Mouse (Mus musculus): ENCODE measurements around the gene Ccdc120.
A peak's percentile ranks its signal among the peaks of the same experiment; 100 is the strongest.
"Not testable (repeated sequence)": the region's sequence is repeated elsewhere in the genome, so short reads cannot be mapped to it uniquely, and the experiment has no call there.

The Ccdc120 gene

DNA sequence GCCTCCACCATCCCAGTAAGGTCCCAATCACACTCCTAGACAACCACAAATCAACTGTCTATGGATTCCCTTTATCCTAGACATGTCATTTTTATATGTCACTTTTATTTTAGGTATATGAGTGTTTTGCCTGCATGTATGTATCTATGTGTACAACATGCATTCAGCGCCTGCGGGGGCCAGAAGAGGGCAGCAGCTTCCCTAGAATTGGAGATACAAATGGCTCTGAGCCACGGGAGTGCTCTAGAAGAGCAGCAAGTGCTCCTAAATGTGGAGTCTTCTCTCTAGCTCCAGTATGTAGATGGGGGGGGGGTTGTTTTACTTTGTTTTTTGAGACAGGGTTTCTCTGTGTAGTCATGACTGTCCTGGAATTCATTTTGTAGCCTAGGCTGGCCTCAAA, 2.9 kb upstream of the Ccdc120 start:
- not testable (repeated sequence) for DNase-seq (ENCODE audit: low spot score)

DNA sequence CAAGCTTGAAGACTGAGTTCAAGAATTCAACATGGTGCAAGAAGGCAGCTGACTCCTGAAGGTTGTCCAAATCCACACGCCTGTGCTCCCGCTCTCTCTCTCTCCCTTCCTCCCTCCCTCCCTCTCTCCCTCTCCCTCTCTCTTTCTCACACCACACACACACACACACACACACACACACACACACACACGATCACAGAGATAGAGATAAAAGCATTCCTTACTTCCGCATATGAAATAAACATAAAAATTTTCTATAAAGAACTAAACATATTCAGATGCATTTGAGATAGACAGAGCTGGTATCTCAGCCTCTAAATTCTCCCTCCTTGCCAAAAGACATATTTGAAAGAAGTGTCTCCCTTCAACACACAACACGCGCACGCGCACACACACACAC, 5.3 kb downstream of the Ccdc120 start:
- no peak for DNase-seq (ENCODE audit: low spot score)

DNA sequence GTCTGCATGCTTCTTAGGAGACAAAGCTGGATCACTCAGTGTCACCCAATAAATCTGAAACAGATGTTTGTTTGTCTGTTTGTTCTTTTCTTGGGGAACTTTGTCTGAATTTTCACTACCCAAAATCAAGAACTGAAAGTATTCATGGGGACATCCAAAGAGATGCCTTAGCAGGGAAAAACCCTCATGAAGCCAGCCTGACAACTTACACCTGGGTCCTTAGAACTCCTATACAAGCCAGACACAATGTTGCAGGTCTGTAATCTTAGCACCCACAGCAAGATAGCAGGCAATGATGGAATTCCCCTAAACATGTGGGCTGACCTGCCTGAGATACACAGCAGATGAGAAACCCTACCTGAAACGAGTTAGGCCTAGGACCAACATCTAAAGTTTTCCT, 5.8 kb downstream of the Ccdc120 start:
- no peak for DNase-seq (ENCODE audit: low spot score)

DNA sequence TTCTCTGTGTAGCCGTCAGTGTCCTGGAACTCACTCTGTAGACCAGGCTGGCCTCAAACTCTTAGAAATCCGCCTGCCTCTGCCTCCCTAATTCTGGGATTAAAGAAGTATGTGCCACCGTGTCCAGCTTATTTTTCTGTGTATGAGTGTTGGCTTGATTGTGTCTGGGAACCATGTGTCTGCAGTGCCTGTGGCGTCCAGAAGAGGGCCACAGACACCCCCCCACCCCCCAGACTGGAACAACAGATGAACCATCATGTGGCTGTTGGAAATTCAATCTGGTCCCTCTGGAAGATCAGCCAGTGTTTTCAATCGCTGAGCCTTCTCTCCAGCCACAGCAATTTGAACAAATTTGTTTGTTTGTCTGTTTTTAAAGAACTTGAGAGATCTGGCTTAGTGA, 7.2 kb downstream of the Ccdc120 start:
- no peak for DNase-seq (ENCODE audit: low spot score)

DNA sequence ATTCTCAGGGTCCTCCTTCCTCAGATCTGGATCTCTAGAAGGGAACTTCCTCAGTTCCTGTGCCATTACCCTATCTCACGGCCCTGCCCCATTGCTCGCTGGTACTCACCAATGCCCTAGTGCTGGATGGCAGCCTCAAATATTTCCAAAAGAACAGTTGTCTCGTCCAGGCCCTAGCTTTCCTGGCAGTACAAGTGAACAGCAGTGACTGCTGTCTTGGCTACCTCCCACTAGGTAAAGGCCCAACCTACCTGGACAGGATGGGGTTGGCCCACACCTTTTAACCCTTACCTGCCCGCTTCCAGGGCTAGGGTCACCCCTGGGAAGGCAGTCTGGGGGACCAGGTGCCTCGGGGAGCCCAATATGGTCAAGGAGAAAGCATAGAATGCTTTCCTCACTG, 9.6 kb downstream of the Ccdc120 start:
- no peak for DNase-seq (ENCODE audit: low spot score)

DNA sequence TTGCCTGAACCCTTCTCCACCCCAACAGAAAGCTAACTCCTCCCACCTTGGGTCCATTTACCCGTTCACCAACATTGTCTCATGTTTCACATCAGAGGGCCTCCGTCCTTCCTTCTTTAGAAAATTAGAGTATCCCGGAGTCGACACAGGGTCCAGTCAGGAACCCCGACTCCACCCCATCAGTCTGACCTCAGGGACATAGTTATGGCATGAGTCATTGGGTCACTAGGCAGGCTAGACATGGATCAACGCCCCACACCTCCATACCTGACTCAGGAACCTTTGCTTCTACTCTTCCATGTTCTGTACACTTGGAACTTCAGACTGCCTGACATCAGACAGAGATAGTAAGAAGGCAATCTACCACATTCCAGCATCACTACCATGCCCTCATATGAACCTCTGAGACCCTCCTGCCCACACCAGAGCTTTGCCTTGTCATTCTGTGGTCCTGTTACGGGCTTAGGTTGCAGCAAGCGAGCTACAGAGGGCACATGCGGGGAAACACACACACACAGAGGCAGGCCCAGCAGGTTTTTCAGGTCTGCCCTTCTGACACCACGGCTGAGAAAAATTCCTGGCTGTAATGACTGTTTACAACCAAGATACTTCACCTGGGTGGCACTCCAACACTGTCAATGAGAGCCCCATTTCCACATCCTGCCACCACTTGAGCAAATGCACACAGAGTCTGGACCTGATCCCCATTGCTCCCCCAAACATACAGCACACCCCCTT, 10.5 kb downstream of the Ccdc120 start:
- DNase-seq (ENCODE audit: low spot score) = no peak

DNA sequence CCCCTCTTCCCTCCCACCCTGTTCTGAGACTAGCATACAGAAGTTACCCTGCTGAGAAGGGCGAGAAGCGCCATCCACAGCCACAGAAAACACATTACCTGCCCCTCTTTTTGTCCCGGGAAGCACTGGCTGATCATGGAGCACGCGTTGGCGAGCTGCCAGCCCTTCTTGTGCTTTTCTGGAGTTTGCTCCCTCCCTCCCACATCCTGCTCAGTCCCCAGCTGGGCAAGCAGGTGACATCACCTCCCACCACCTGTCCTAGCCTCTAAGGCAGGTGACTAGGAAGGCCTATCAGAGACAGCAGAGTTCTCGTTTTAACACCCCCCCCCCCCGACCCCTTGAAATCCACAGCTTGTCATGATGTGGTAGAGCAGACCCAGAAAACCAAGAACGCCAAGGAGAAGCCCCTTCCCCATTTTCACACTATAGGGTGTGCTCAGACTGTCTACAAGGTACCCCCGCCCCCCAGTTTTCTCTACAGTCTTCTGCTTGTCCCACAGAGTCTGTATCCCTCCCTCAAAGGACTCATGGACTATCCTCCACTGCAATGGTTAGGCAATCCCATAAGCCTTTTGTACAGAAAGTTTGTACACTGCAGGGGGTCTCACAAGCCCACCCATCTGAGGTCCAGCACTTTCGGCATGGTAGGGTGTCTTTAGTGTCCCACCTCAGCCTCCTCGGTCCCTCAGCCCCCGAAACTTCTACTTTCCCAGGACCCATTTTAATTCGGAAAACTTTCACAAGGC, 11.2 kb downstream of the Ccdc120 start:
- DNase-seq (ENCODE audit: low spot score) = no peak

DNA sequence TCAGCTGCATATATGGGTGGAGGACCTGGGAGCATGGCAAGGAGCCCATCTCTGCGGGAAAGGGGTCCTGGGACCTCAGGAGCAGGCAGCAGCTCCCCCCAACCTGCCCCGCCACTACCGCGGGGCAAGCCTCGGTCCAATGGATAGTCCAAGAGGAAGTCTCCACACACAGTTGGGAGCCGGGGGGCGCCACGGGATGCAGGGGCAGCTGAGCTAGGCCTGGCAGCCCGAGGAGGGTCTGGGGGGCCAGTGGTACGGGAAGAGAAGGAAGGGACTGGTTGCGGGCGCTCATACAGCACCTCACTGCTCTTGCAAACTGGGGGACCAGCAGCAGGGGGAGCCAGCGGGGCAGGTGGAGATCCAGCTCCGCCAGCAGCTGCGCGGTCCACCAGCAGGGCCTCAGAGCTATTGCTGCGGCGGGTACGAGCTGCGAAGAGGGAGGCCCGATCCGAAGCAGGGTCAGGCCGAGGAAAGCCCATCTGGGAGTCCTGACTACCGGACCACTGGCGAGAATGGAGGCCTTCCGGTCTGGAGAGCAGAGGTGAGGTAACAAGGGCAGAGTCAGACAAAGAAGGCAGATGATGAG, 17.0 kb downstream of the Ccdc120 start:
- peak; percentile 64 for DNase-seq (ENCODE audit: low spot score)

DNA sequence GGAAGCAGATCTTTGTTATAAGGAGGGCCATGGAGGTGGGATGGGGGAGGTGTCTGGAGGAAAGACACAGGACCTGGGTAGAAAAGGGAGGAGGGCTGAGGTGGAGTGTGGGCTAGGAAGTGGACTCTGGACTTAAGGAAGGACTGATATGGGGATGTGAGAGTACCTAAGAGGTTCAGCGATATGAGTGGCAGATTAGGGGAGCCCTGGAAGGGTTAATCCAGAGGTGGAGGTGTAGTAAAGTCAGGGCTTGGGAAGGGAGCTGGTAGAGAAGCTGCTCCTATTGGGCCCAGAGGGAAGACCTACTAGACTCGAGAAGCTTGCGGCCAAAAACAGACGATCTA, 21.8 kb downstream of the Ccdc120 start:
- no peak for DNase-seq (ENCODE audit: low spot score)

DNA sequence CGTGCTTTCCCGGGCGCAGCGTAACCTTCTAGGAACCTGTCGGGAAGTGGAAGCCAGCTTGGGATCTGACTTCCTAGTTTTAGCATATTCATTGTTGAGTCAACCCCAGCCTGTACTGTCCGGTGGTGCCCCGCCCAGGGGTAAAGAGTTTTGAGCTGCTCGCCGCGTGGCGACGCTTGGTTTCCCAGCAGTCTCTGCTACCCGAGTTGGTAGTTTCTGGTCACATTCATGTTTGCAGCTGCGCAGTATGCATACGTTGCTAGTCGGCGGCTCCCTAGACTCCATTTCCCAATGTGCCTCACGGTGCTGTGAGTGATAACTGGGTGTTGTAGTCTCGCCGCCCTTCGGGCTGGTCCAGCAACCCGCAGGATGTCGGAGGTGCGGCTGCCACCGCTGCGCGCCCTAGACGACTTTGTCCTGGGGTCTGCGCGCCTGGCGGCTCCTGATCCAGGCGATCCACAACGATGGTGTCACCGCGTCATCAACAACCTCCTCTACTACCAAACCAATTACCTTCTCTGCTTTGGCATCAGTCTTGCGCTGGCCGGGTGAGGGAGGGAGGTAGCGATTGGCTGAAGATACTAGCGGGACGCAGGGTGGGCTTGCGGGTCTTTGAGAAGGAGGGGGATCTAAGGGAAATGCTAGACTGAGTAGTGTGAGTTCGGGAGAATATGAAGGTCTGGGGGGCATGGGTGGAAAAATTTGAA, 22.3 kb downstream of the Ccdc120 start, which contains the start of gene Praf2:
Praf2 (plus strand) TSS at position 225 of the 707 bp plus-strand sequence.
- DNase-seq (ENCODE audit: low spot score) = peak; percentile 82

DNA sequence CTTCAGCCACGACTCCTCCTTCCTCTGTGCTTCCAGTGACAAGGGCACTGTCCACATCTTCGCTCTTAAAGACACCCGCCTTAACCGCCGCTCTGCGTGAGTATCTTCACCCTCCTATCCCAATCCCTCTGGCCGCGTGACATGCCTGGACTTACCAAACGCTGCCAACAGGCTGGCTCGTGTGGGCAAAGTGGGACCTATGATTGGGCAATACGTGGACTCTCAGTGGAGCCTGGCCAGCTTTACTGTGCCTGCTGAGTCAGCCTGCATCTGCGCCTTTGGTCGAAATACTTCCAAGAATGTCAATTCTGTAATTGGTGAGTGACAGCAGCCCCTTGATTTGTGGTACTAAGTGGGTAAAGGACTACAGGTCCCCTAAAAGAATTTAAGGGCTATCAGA, 23.5 kb downstream of the Ccdc120 start:
- DNase-seq (ENCODE audit: low spot score) = no peak

DNA sequence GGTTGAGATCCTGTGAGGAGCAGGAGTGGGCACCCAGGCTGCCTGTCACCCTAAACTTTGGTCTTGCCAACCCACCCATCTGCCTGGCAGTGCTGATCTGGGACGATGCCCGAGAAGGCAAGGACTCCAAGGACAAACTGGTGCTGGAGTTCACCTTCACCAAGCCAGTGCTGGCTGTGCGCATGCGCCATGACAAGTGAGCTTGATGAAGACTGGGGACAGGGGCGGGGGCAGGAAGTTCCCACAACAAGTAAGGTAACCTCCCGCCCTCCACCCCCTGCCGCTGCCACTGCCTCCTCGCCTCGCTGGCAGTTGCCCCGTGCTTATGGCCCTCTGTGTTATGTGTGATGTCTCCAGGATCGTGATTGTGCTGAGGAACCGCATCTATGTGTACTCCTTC, 24.9 kb downstream of the Ccdc120 start:
- DNase-seq (ENCODE audit: low spot score) = no peak

DNA sequence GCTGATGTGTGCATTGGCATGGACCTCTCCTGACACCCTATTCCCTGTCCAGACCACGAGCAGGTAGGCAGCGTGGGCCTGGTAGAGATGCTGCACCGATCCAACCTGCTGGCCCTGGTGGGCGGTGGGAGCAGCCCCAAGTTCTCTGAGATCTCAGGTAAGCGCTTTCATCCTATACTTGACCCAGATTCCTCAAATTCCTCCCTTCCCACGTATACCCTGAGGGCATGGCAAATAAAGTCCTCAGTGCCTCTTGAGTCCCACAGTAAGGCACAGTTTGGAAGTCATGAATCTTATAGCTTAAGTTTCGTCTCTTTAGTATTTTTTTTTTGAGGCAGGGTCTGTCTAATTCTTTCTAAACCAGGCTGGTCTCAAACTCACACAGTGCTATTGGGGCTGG, 26.6 kb downstream of the Ccdc120 start:
- DNase-seq (ENCODE audit: low spot score) = no peak

DNA sequence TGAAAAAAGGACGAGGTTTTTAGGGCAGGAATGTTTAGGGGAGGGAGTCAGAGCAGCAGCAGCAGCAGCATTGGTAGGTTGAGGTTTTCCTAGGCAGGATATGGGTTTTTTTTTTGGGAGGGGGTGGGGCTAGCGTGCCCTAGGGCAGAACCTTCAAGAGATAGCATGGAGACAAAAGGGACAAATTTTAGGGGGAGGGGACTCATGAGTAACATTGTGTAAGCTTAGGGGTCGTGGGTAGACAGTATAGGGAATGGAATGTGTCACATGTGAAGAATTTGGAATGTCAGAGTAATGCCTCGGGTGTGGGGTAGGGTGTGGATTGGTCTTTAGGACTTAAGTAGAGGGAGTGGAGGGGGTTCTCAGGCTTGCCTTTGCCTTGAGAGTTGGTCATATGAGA, 28.0 kb downstream of the Ccdc120 start:
- no peak for DNase-seq (ENCODE audit: low spot score)

DNA sequence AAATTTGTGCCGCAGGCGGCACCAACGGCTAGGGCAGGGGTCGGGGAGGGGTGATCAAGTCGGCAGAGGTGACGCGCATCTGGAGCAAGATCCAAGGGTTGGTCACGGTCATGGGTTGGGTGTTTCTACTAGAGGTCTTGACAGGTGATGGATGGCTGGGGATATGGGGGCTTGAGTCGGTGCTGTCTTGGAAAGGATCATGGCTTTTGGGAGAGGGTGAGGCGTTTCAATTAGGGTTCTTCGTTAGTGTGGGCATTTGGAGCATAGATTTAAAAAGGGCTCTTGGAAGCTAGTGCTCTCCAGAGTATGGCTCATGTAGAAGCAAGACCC, 28.5 kb downstream of the Ccdc120 start:
- no peak for DNase-seq (ENCODE audit: low spot score)

DNA sequence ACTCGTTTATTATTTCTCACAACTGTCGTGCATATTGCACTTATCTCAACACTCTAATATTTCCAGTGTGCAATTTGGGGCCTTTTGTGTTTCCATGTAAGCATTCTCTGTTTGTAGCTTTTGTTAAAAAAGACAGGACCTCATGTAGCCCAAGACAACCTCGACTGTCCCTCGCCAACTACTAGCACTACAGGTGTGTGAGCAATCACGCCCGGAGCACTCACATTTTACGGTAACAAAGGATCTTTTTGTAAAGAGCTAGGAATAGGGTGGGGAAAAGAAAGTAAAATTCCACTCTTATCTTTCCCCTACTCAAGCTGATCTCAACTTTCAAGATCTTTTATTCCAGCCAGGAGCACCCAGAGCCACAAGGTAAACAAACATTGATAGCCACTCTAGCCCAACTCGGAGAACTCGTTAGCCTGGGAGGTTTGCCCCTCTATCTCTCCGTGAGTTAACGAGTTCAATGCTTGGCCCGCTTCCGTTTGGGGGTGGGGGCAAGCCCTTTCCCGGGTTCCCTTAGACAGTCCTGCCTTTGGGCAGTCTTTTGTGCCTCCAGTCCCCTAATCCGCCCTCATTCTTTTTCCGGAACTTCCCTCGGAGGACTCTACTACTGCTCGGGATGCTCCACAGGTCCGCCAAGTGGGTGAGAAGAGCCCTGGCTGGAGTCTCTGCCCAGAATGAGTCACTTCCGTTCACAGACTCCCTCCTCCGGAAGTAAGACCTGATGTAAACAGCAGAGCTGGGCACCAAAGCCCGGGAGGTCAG, 29.0 kb downstream of the Ccdc120 start, which contains the start of gene Gm45208:
Gm45208 (plus strand) TSS at position 732 of the 768 bp plus-strand sequence.
- DNase-seq (ENCODE audit: low spot score) = peak; percentile 60

DNA sequence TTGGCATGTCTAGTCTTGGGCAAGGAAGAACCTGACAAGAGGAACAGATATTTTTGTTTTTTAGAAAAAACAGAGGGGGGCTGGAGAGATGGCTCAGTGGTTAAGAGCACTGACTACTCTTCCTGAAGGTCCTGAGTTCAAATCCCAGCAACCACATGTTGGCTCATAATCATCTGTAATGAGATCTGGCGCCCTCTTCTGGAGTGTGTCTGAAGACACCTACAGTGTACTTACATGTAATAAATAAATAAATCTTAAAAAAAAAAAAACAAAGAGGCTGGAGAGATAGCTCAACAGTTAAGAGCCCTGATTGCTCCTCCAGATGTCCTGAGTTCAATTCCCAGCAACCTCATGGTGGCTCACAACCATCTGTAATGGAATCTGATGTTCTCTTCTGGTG, 34.6 kb downstream of the Ccdc120 start:
- DNase-seq (ENCODE audit: low spot score) = not testable (repeated sequence)

DNA sequence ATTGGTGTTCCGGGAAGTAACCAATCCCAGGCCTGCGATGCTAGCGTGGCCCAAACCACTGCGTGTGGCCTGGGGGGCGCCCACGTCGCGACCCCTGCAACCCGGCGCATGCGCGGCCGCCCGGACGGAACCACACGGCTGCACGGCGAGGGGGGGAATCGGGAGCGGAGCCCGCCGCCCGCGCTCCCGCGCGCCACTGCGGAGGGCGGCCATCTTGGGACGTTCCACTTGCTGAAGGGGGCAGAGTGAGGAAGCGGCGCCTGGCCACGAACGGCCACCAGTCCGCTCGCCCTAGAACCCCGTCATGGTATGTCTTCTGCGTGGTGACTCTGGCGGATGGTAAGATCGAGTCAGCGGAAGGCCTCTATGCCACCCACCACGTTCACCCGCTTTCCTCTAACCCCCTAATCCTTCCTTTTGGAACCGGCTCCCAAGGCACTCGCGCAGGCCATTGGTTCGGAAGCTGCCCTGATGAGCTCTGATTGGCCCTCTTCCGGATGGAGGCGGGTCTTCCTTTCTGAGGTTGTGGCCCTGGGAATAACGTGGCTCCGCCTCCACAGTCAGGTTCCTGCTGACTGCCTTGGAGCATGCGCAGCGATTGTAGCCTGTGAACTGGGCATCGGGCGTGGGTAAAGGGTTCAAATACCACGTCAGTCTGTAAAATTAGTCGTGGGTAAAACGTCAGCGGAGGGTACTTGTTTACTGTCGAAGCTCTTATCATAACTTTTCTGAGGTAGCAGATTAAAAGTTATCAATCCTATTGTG, 36.4 kb downstream of the Ccdc120 start, which contains the start of gene Wdr45:
Wdr45 (plus strand) TSS at position 199 of the 765 bp plus-strand sequence.
- peak; percentile 95 for DNase-seq (ENCODE audit: low spot score)

DNA sequence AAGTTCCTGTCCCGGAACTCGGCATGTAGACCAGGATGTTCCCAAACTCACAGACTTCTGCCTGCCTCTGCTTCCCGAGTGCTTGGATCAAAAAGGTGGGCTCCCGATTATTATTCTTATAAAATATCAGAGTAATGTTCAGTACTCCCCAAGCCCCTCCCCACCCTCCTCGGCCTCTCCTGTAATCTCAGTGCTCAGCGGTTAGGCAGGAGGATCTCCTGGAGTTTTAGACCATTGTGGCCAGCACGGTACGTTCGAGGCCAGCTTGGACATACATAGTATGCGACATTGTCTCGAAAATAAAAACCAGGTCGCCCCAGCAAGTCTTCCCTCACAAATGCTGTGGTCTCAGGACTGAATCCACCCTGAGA, 37.0 kb downstream of the Ccdc120 start:
- not testable (repeated sequence) for DNase-seq (ENCODE audit: low spot score)

DNA sequence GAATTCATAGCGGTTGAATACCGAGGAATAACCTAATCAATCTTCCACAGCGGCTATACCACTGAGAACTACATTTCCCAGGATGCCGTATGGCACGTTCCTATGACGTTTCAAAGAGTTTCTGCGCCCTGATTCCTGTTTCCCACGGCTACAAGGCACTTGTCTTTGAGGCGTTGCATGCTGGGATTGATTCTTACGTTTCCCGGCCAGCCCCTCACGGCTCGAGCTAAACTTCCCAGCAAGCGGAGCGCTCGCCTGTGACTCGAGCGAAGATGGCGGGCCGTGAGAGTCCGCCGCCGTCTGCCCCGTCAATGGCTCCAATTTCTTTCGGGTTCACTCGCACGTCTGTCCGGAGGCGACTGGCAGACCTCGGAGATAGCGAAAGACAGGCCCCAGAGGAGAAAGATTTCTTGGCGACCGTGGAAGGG, 53.7 kb downstream of the Ccdc120 start, which contains the start of gene Gpkow:
Gpkow (plus strand) TSS at position 178 of the 428 bp plus-strand sequence.
- DNase-seq (ENCODE audit: low spot score) = peak; percentile 85

DNA sequence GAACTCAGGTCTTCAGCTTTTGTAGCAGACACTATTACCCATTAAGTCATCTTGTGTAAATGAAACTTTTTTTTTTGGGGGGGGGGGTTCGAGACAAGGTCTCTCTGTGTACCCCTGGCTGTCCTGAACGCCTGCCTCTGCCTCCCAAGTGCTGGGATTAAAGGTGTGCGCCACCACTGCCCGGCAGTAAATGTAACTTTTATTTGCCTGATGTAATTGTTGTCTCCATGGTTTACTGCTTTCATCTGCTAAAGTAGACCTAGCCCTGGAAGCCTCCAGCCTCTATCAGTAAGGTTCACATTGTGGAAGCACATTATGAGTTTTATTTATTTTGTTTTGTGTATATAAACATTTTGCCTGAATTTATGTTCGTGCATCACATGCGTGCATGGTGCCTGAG, 54.2 kb downstream of the Ccdc120 start:
- DNase-seq (ENCODE audit: low spot score) = no peak

Measured in layer of hippocampus, adult 11-12 months (tissue).